Mouse (Mus musculus): ENCODE data around the gene Zc2hc1c. TPM values are rescaled to one million over a fixed set of nuclear protein-coding genes. Genes with fewer than 3 reads are reported as not detected.

Zc2hc1c gene
- polyA plus RNA-seq, 1 experiment from 2014 or later, result 0.49 TPM

DNA sequence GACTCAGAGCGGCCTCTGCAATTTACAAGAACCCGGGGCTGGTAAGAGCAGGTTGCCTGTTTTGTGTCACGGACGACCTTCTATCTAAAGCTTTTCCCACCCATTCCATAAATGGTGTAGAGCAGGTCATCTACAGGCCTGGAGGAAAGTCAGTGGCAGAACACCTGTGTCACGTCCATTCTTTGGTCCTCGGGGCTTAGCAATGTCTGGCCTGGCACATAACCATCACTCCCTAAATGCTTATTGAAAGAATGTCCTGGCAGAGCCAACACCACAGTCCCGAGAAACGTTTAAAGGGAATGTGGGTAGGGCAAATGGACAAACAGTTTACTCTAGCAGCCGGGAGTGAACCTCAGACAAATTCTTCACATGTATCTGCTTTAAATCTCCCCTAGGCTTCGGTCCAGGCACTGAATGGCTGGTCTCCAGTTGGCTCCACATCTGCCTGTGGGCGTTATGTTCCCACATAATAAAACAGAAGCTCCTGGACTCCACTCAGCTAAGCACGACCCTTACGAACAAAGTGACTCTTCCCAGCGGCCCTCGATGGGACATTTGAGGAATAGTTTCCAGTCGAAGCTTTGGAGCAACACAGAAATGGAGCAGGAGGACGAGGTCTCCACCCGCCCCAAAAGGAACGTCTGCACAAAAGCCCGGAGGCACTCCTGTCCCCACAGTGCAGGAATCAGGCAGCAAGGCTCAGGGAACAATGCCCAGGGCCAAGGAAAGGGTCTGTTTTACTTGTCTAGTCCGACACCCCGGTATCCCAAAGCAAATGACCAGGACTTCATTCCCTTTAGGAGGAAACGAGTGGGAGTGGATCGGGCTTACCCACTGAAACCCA, 988 bp downstream of the Zc2hc1c start:
- ATAC-seq (replicated peaks; ENCODE audit: low FRiP score) (no peak), DNase-seq (ENCODE audit: low spot score) (no peak)
- Histone ChIP-seq H3K36me3 (ENCODE audit: control insufficient read depth, insufficient read depth, low read length) (no peaks in the 10 kb centered on the region), H3K4me2 (peak overlapping the region; percentile 76), H3K27ac (ENCODE audit: low read depth, low read length) (no peak overlapping the region), H3K4me1 (replicated peaks; ENCODE audit: control insufficient read depth, insufficient read depth, low read length) (0 out of 2 replicates have a peak, but pooled peaks cover 5% of the 10 kb centered on the region), H3K27me3 (replicated peaks; ENCODE audit: control insufficient read depth, insufficient read depth, low read length) (peaks cover 16% of the 10 kb centered on the region), H3K4me3 (ENCODE audit: low read depth, low read length) (peak overlapping the region; percentile 57; the same call in 1 of the 2 replicates), H3K9me3 (ENCODE audit: control insufficient read depth, low read length) (peaks cover 3% of the 10 kb centered on the region; the same call in 1 of the 2 replicates), H3K9ac (ENCODE audit: low read depth, low read length) (no peak overlapping the region)
- 57% methylated on average over 24 of the region's 24 CpGs for WGBS

- Histone ChIP-seq H3K4me3 (ENCODE audit: low read depth, low read length) (no peak overlapping the region), H3K9ac (ENCODE audit: low read depth, low read length) (no peak overlapping the region), H3K36me3 (ENCODE audit: control insufficient read depth, insufficient read depth, low read length) (no peaks in the 10 kb centered on the region), H3K4me2 (no peak overlapping the region), H3K27ac (ENCODE audit: low read depth, low read length) (no peak overlapping the region), H3K9me3 (ENCODE audit: control insufficient read depth, low read length) (peaks cover 3% of the 10 kb centered on the region; the same call in 1 of the 2 replicates), H3K27me3 (replicated peaks; ENCODE audit: control insufficient read depth, insufficient read depth, low read length) (peaks cover 16% of the 10 kb centered on the region), H3K4me1 (replicated peaks; ENCODE audit: control insufficient read depth, insufficient read depth, low read length) (0 out of 2 replicates have a peak, but pooled peaks cover 5% of the 10 kb centered on the region)
- 76% methylated on average over 10 of the region's 10 CpGs for WGBS
- ATAC-seq (replicated peaks; ENCODE audit: low FRiP score), result no peak
- no peak for DNase-seq (ENCODE audit: low spot score)
These were observed 2.2 kb downstream of the Zc2hc1c start for GRCm38 (mm10) chr12:85290633-85291032.

DNA sequence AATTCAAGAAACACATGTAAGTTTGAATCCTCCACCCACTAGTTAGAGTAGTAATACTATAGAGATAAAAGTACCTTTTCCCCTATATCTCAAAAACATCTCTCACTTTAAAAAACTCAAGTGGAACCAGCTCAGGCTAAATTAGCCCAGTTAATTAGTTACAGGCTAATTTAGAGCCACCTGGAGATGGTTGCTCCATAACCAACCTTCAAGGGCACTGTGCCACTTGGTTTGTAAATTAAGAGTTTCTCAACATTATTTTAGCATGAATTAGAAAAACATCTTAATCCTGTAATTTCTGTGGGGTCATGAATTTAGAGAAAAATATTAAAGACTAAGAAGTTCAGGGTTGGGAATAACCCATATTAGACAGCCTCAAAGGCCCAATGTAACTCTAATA, 3.1 kb downstream of the Zc2hc1c start:
- Histone ChIP-seq H3K9ac (ENCODE audit: low read depth, low read length) (no peak overlapping the region), H3K27me3 (replicated peaks; ENCODE audit: control insufficient read depth, insufficient read depth, low read length) (peaks cover 16% of the 10 kb centered on the region), H3K9me3 (ENCODE audit: control insufficient read depth, low read length) (peaks cover 3% of the 10 kb centered on the region; the same call in 1 of the 2 replicates), H3K36me3 (ENCODE audit: control insufficient read depth, insufficient read depth, low read length) (no peaks in the 10 kb centered on the region), H3K4me3 (ENCODE audit: low read depth, low read length) (no peak overlapping the region), H3K4me2 (no peak overlapping the region), H3K4me1 (replicated peaks; ENCODE audit: control insufficient read depth, insufficient read depth, low read length) (0 out of 2 replicates have a peak, but pooled peaks cover 5% of the 10 kb centered on the region), H3K27ac (ENCODE audit: low read depth, low read length) (no peak overlapping the region)
- ATAC-seq (replicated peaks; ENCODE audit: low FRiP score) (no peak), DNase-seq (ENCODE audit: low spot score) (no peak)

DNA sequence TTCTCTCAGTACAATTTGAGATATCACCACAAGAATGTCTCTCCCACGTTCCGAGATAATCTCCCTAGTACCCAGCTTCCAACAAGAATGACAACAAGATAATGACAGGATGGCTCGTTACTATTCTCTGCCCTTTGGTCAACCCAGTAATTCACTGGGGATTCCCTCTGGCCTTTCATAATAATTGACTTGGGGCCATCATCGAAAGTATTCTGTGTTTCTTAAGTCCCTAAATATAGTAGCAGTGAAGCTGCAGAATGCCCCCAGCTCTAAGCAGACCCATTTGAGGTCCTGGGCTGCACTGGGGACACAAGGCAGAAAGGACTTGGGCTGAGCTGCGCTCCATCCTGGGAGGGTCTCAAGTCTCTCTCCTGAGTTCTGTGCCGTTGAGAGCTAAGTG, 3.9 kb downstream of the Zc2hc1c start:
- ATAC-seq (replicated peaks; ENCODE audit: low FRiP score) (no peak), DNase-seq (ENCODE audit: low spot score) (no peak)
- 72% methylated on average over 6 of the region's 6 CpGs for WGBS
- peaks cover 16% of the 10 kb centered on the region for H3K27me3 ChIP-seq (replicated peaks; ENCODE audit: control insufficient read depth, insufficient read depth, low read length)
- H3K4me3 ChIP-seq (ENCODE audit: low read depth, low read length), result no peak overlapping the region
- H3K9ac ChIP-seq (ENCODE audit: low read depth, low read length), result no peak overlapping the region
- 0 out of 2 replicates have a peak, but pooled peaks cover 5% of the 10 kb centered on the region for H3K4me1 ChIP-seq (replicated peaks; ENCODE audit: control insufficient read depth, insufficient read depth, low read length)
- H3K4me2 ChIP-seq, result no peak overlapping the region
- peaks cover 3% of the 10 kb centered on the region; the same call in 1 of the 2 replicates for H3K9me3 ChIP-seq (ENCODE audit: control insufficient read depth, low read length)
- H3K27ac ChIP-seq (ENCODE audit: low read depth, low read length), result no peak overlapping the region
- no peaks in the 10 kb centered on the region for H3K36me3 ChIP-seq (ENCODE audit: control insufficient read depth, insufficient read depth, low read length)

GRCm38 (mm10) chr12:85292906-85293305, 4.5 kb downstream of the Zc2hc1c start:
- H3K27ac ChIP-seq (ENCODE audit: low read depth, low read length), result no peak overlapping the region
- H3K4me3 ChIP-seq (ENCODE audit: low read depth, low read length), result no peak overlapping the region
- peaks cover 3% of the 10 kb centered on the region; the same call in 1 of the 2 replicates for H3K9me3 ChIP-seq (ENCODE audit: control insufficient read depth, low read length)
- H3K4me2 ChIP-seq, result no peak overlapping the region
- ATAC-seq (replicated peaks; ENCODE audit: low FRiP score) (no peak), DNase-seq (ENCODE audit: low spot score) (no peak)
- H3K4me1 ChIP-seq (replicated peaks; ENCODE audit: control insufficient read depth, insufficient read depth, low read length), result 0 out of 2 replicates have a peak, but pooled peaks cover 5% of the 10 kb centered on the region
- no peak overlapping the region for H3K9ac ChIP-seq (ENCODE audit: low read depth, low read length)
- peaks cover 16% of the 10 kb centered on the region for H3K27me3 ChIP-seq (replicated peaks; ENCODE audit: control insufficient read depth, insufficient read depth, low read length)
- H3K36me3 ChIP-seq (ENCODE audit: control insufficient read depth, insufficient read depth, low read length), result no peaks in the 10 kb centered on the region

DNA sequence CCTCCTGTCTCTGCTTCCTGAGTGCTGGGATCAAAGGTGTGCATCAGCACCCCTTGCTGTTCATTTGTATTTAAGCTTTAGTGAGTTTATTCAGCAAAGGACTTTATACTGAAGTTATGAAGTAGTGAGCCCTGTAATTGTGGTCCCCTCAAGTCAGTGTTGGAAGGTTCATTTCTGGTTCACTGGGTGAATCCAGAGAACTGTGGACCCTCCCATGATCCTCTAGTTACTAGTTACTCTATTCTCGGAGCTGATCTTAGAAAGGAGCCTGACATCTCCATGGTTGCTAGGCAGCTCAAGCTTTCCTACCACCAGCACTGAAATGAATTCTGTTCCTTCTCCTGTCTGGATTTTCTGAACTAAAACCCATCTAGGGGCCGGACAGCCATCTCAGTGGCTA, 7.1 kb downstream of the Zc2hc1c start:
- H3K36me3 ChIP-seq (ENCODE audit: control insufficient read depth, insufficient read depth, low read length), result peaks cover under 1% of the 10 kb centered on the region; the same call in 1 of the 2 replicates
- no peak overlapping the region for H3K4me2 ChIP-seq
- 90% methylated on average over 2 of the region's 2 CpGs for WGBS
- no peak overlapping the region for H3K27ac ChIP-seq (ENCODE audit: low read depth, low read length)
- no peak overlapping the region for H3K9ac ChIP-seq (ENCODE audit: low read depth, low read length)
- no peak for DNase-seq (ENCODE audit: low spot score)
- H3K9me3 ChIP-seq (ENCODE audit: control insufficient read depth, low read length), result peaks cover 3% of the 10 kb centered on the region; the same call in 1 of the 2 replicates
- no peak overlapping the region for H3K4me3 ChIP-seq (ENCODE audit: low read depth, low read length)
- no peak for ATAC-seq (replicated peaks; ENCODE audit: low FRiP score)
- H3K4me1 ChIP-seq (replicated peaks; ENCODE audit: control insufficient read depth, insufficient read depth, low read length), result no peaks in the 10 kb centered on the region
- H3K27me3 ChIP-seq (replicated peaks; ENCODE audit: control insufficient read depth, insufficient read depth, low read length), result peaks cover under 1% of the 10 kb centered on the region; the same call in 1 of the 2 replicates

DNA sequence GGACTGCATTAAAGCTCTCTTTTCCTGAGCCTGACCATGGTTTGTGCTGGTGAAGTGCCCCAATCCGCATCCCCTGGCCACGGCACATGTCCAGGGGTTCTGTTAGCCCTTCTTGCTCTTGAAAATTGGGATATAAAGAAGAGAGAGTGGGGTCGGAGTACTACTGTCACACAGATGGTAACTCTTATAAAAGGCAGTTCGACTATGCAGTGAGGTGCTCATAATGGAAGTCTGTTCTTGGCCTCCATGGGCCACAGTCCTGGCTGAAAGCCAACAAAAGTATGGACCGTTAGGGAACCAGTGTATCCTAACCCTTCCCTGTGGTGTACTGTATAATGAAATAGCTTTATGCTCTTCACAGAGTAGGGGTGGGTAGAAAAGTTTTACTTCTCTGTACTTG, 8.5 kb downstream of the Zc2hc1c start:
- Histone ChIP-seq H3K9me3 (ENCODE audit: control insufficient read depth, low read length) (peaks cover 3% of the 10 kb centered on the region; the same call in 1 of the 2 replicates), H3K27me3 (replicated peaks; ENCODE audit: control insufficient read depth, insufficient read depth, low read length) (no peaks in the 10 kb centered on the region), H3K36me3 (ENCODE audit: control insufficient read depth, insufficient read depth, low read length) (peaks cover 13% of the 10 kb centered on the region), H3K4me1 (replicated peaks; ENCODE audit: control insufficient read depth, insufficient read depth, low read length) (no peaks in the 10 kb centered on the region), H3K4me2 (no peak overlapping the region), H3K4me3 (ENCODE audit: low read depth, low read length) (no peak overlapping the region), H3K27ac (ENCODE audit: low read depth, low read length) (no peak overlapping the region), H3K9ac (ENCODE audit: low read depth, low read length) (no peak overlapping the region)
- DNase-seq (ENCODE audit: low spot score), result no peak
- 85% methylated on average over 5 of the region's 5 CpGs for WGBS
- ATAC-seq (replicated peaks; ENCODE audit: low FRiP score), result no peak

GRCm38 (mm10) chr12:85297345-85297997, 9.1 kb downstream of the Zc2hc1c start:
- 83% methylated on average over 10 of the region's 10 CpGs for WGBS
- H3K27me3 ChIP-seq (replicated peaks; ENCODE audit: control insufficient read depth, insufficient read depth, low read length), result no peaks in the 10 kb centered on the region
- H3K36me3 ChIP-seq (ENCODE audit: control insufficient read depth, insufficient read depth, low read length), result peaks cover 17% of the 10 kb centered on the region
- H3K9ac ChIP-seq (ENCODE audit: low read depth, low read length), result no peak overlapping the region
- no peak overlapping the region for H3K4me2 ChIP-seq
- no peak for ATAC-seq (replicated peaks; ENCODE audit: low FRiP score)
- no peak overlapping the region for H3K4me3 ChIP-seq (ENCODE audit: low read depth, low read length)
- H3K4me1 ChIP-seq (replicated peaks; ENCODE audit: control insufficient read depth, insufficient read depth, low read length), result no peaks in the 10 kb centered on the region
- no peak for DNase-seq (ENCODE audit: low spot score)
- peaks cover 3% of the 10 kb centered on the region; the same call in 1 of the 2 replicates for H3K9me3 ChIP-seq (ENCODE audit: control insufficient read depth, low read length)
- no peak overlapping the region for H3K27ac ChIP-seq (ENCODE audit: low read depth, low read length)
